Mouse (Mus musculus): ENCODE measurements at regions not wholly inside any gene's neighbourhood (a gene's known extent, or its start where the extent isn't known, plus 50 kb on each side); places are given as distances from the start of the nearest gene placed in this dataset.

GRCm38 (mm10) chr15:42301956-42302355 lies 2167.8 kb downstream of the 9330182O14Rik start:
- no peak for ATAC-seq (ENCODE audit: insufficient read depth, low FRiP score)
- no peaks in the 10 kb centered on the region; the same call in 1 of the 2 replicates for H3K4me1 ChIP-seq (ENCODE audit: control insufficient read depth, insufficient read depth, low read length)
- H3K36me3 ChIP-seq (ENCODE audit: control insufficient read depth, insufficient read depth, low read length): no peaks in the 10 kb centered on the region
- H3K9ac ChIP-seq (ENCODE audit: low read length): no peak overlapping the region
- 76% methylated on average over 1 of the region's 1 CpGs for WGBS
- no peaks in the 10 kb centered on the region for H3K27me3 ChIP-seq (ENCODE audit: control insufficient read depth, insufficient read depth, low read length)
- H3K4me3 ChIP-seq (replicated peaks; ENCODE audit: low read length): no peak overlapping the region
- no peak overlapping the region for H3K27ac ChIP-seq (ENCODE audit: low read length)
- H3K9me3 ChIP-seq (replicated peaks; ENCODE audit: control insufficient read depth, low read length): no peaks in the 10 kb centered on the region
- H3K4me2 ChIP-seq (ENCODE audit: low read depth, low read length): no peak overlapping the region

GRCm38 (mm10) chr15:42304097-42304496 lies 2169.9 kb downstream of the 9330182O14Rik start:
- Histone ChIP-seq H3K4me2 (ENCODE audit: low read depth, low read length) (no peak overlapping the region), H3K9ac (ENCODE audit: low read length) (no peak overlapping the region), H3K27ac (ENCODE audit: low read length) (no peak overlapping the region), H3K4me1 (ENCODE audit: control insufficient read depth, insufficient read depth, low read length) (no peaks in the 10 kb centered on the region), H3K36me3 (ENCODE audit: control insufficient read depth, insufficient read depth, low read length) (no peaks in the 10 kb centered on the region), H3K27me3 (ENCODE audit: control insufficient read depth, insufficient read depth, low read length) (no peaks in the 10 kb centered on the region), H3K9me3 (replicated peaks; ENCODE audit: control insufficient read depth, low read length) (no peaks in the 10 kb centered on the region), H3K4me3 (replicated peaks; ENCODE audit: low read length) (no peak overlapping the region)
- ATAC-seq (ENCODE audit: insufficient read depth, low FRiP score): no peak
- 83% methylated on average over 3 of the region's 3 CpGs for WGBS

GRCm38 (mm10) chr15:42309586-42309985 lies 2175.4 kb downstream of the 9330182O14Rik start:
- Histone ChIP-seq H3K36me3 (ENCODE audit: control insufficient read depth, insufficient read depth, low read length) (no peaks in the 10 kb centered on the region), H3K4me1 (ENCODE audit: control insufficient read depth, insufficient read depth, low read length) (no peaks in the 10 kb centered on the region), H3K4me2 (ENCODE audit: low read depth, low read length) (no peak overlapping the region), H3K27me3 (ENCODE audit: control insufficient read depth, insufficient read depth, low read length) (no peaks in the 10 kb centered on the region), H3K9me3 (replicated peaks; ENCODE audit: control insufficient read depth, low read length) (no peaks in the 10 kb centered on the region), H3K9ac (ENCODE audit: low read length) (no peak overlapping the region), H3K4me3 (replicated peaks; ENCODE audit: low read length) (no peak overlapping the region), H3K27ac (ENCODE audit: low read length) (no peak overlapping the region)
- ATAC-seq (ENCODE audit: insufficient read depth, low FRiP score): no peak
- WGBS: 51% methylated on average over 5 of the region's 5 CpGs

- no peak overlapping the region for H3K4me2 ChIP-seq (ENCODE audit: low read depth, low read length)
- ATAC-seq (ENCODE audit: insufficient read depth, low FRiP score): no peak
- H3K9me3 ChIP-seq (replicated peaks; ENCODE audit: control insufficient read depth, low read length): no peaks in the 10 kb centered on the region
- H3K4me1 ChIP-seq (ENCODE audit: control insufficient read depth, insufficient read depth, low read length): no peaks in the 10 kb centered on the region
- 72% methylated on average over 4 of the region's 4 CpGs for WGBS
- H3K9ac ChIP-seq (ENCODE audit: low read length): no peak overlapping the region
- no peak overlapping the region for H3K4me3 ChIP-seq (replicated peaks; ENCODE audit: low read length)
- no peak overlapping the region for H3K27ac ChIP-seq (ENCODE audit: low read length)
- H3K27me3 ChIP-seq (ENCODE audit: control insufficient read depth, insufficient read depth, low read length): no peaks in the 10 kb centered on the region
- H3K36me3 ChIP-seq (ENCODE audit: control insufficient read depth, insufficient read depth, low read length): no peaks in the 10 kb centered on the region
Observed at GRCm38 (mm10) chr15:42311166-42311565, 2177.0 kb downstream of the 9330182O14Rik start.

GRCm38 (mm10) chr15:42320349-42320748 lies 2186.2 kb downstream of the 9330182O14Rik start:
- WGBS: 94% methylated on average over 1 of the region's 1 CpGs
- no peaks in the 10 kb centered on the region for H3K9me3 ChIP-seq (replicated peaks; ENCODE audit: control insufficient read depth, low read length)
- H3K4me1 ChIP-seq (ENCODE audit: control insufficient read depth, insufficient read depth, low read length): no peaks in the 10 kb centered on the region
- H3K4me3 ChIP-seq (replicated peaks; ENCODE audit: low read length): no peak overlapping the region
- H3K27ac ChIP-seq (ENCODE audit: low read length): no peak overlapping the region
- ATAC-seq (ENCODE audit: insufficient read depth, low FRiP score): no peak
- no peak overlapping the region for H3K9ac ChIP-seq (ENCODE audit: low read length)
- no peaks in the 10 kb centered on the region for H3K27me3 ChIP-seq (ENCODE audit: control insufficient read depth, insufficient read depth, low read length)
- no peaks in the 10 kb centered on the region for H3K36me3 ChIP-seq (ENCODE audit: control insufficient read depth, insufficient read depth, low read length)
- no peak overlapping the region for H3K4me2 ChIP-seq (ENCODE audit: low read depth, low read length)

- Histone ChIP-seq H3K36me3 (ENCODE audit: control insufficient read depth, insufficient read depth, low read length) (no peaks in the 10 kb centered on the region), H3K4me2 (ENCODE audit: low read depth, low read length) (no peak overlapping the region), H3K4me3 (replicated peaks; ENCODE audit: low read length) (no peak overlapping the region), H3K27me3 (ENCODE audit: control insufficient read depth, insufficient read depth, low read length) (no peaks in the 10 kb centered on the region), H3K9ac (ENCODE audit: low read length) (no peak overlapping the region), H3K27ac (ENCODE audit: low read length) (no peak overlapping the region), H3K9me3 (replicated peaks; ENCODE audit: control insufficient read depth, low read length) (no peaks in the 10 kb centered on the region), H3K4me1 (ENCODE audit: control insufficient read depth, insufficient read depth, low read length) (no peaks in the 10 kb centered on the region)
- 84% methylated on average over 1 of the region's 1 CpGs for WGBS
- ATAC-seq (ENCODE audit: insufficient read depth, low FRiP score): no peak
Observed at GRCm38 (mm10) chr15:42322940-42323339, 2188.8 kb downstream of the 9330182O14Rik start.

- no peak overlapping the region for H3K4me2 ChIP-seq (ENCODE audit: low read depth, low read length)
- H3K9ac ChIP-seq (ENCODE audit: low read length): no peak overlapping the region
- no peaks in the 10 kb centered on the region for H3K36me3 ChIP-seq (ENCODE audit: control insufficient read depth, insufficient read depth, low read length)
- no peak for ATAC-seq (ENCODE audit: insufficient read depth, low FRiP score)
- H3K9me3 ChIP-seq (replicated peaks; ENCODE audit: control insufficient read depth, low read length): no peaks in the 10 kb centered on the region
- no peaks in the 10 kb centered on the region for H3K27me3 ChIP-seq (ENCODE audit: control insufficient read depth, insufficient read depth, low read length)
- H3K4me1 ChIP-seq (ENCODE audit: control insufficient read depth, insufficient read depth, low read length): no peaks in the 10 kb centered on the region
- no peak overlapping the region for H3K27ac ChIP-seq (ENCODE audit: low read length)
- 62% methylated on average over 4 of the region's 4 CpGs for WGBS
- H3K4me3 ChIP-seq (replicated peaks; ENCODE audit: low read length): no peak overlapping the region
Observed at GRCm38 (mm10) chr15:42325221-42325620, 2191.1 kb downstream of the 9330182O14Rik start.

GRCm38 (mm10) chr15:42328535-42328934 lies 2194.4 kb downstream of the 9330182O14Rik start:
- 68% methylated on average over 6 of the region's 6 CpGs for WGBS
- Histone ChIP-seq H3K27me3 (ENCODE audit: control insufficient read depth, insufficient read depth, low read length) (no peaks in the 10 kb centered on the region), H3K4me3 (replicated peaks; ENCODE audit: low read length) (no peak overlapping the region), H3K4me2 (ENCODE audit: low read depth, low read length) (no peak overlapping the region), H3K9me3 (replicated peaks; ENCODE audit: control insufficient read depth, low read length) (no peaks in the 10 kb centered on the region), H3K36me3 (ENCODE audit: control insufficient read depth, insufficient read depth, low read length) (no peaks in the 10 kb centered on the region), H3K9ac (ENCODE audit: low read length) (no peak overlapping the region), H3K4me1 (ENCODE audit: control insufficient read depth, insufficient read depth, low read length) (no peaks in the 10 kb centered on the region), H3K27ac (ENCODE audit: low read length) (no peak overlapping the region)
- no peak for ATAC-seq (ENCODE audit: insufficient read depth, low FRiP score)

GRCm38 (mm10) chr15:42329742-42330141 lies 2195.6 kb downstream of the 9330182O14Rik start:
- Histone ChIP-seq H3K27ac (ENCODE audit: low read length) (no peak overlapping the region), H3K27me3 (ENCODE audit: control insufficient read depth, insufficient read depth, low read length) (no peaks in the 10 kb centered on the region), H3K4me3 (replicated peaks; ENCODE audit: low read length) (no peak overlapping the region), H3K36me3 (ENCODE audit: control insufficient read depth, insufficient read depth, low read length) (no peaks in the 10 kb centered on the region), H3K4me1 (ENCODE audit: control insufficient read depth, insufficient read depth, low read length) (no peaks in the 10 kb centered on the region), H3K4me2 (ENCODE audit: low read depth, low read length) (no peak overlapping the region), H3K9ac (ENCODE audit: low read length) (no peak overlapping the region), H3K9me3 (replicated peaks; ENCODE audit: control insufficient read depth, low read length) (no peaks in the 10 kb centered on the region)
- WGBS: 57% methylated on average over 4 of the region's 4 CpGs
- ATAC-seq (ENCODE audit: insufficient read depth, low FRiP score): no peak

- no peak overlapping the region for H3K4me2 ChIP-seq (ENCODE audit: low read depth, low read length)
- no peak overlapping the region for H3K9ac ChIP-seq (ENCODE audit: low read length)
- H3K27me3 ChIP-seq (ENCODE audit: control insufficient read depth, insufficient read depth, low read length): no peaks in the 10 kb centered on the region
- WGBS: 80% methylated on average over 6 of the region's 6 CpGs
- H3K4me3 ChIP-seq (replicated peaks; ENCODE audit: low read length): no peak overlapping the region
- H3K9me3 ChIP-seq (replicated peaks; ENCODE audit: control insufficient read depth, low read length): no peaks in the 10 kb centered on the region
- no peaks in the 10 kb centered on the region for H3K4me1 ChIP-seq (ENCODE audit: control insufficient read depth, insufficient read depth, low read length)
- no peak for ATAC-seq (ENCODE audit: insufficient read depth, low FRiP score)
- H3K36me3 ChIP-seq (ENCODE audit: control insufficient read depth, insufficient read depth, low read length): no peaks in the 10 kb centered on the region
- H3K27ac ChIP-seq (ENCODE audit: low read length): no peak overlapping the region
Observed at GRCm38 (mm10) chr15:42333642-42334041, 2199.5 kb downstream of the 9330182O14Rik start.

Data from stomach, embryonic 16.5 days (tissue).